11 mouse cellular contexts compared by ENCODE assay signal in the genomic region with DNA sequence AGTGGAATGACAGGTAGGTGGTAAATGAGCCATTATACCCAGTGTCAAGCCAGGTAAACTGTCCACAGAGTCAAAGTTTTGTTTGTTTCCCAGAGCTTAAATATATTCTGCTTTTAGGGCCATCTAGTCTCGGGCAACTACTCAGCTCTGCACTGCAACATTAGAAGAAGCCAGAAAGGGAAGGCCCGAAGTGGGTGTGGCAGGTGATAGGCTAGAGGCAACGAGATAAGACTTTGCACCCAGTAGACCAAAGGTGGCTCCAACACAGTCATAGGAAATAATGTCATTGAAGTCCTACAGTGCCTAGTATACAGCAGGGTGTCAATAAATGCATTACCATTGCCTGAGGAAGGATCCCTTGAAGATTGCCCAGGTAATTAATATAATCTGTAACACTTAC. TPM values are rescaled to one million over a fixed set of nuclear protein-coding genes. Genes with fewer than 3 reads are reported as not detected.
A peak's percentile ranks its signal among the peaks of the same experiment; 100 is the strongest.
DNase-seq lines count a peak whose midpoint lies in the region; ATAC-seq and TF ChIP-seq lines count a peak whose summit lies in the region.
"Had no signal": no experiment of that assay in that cellular context is flagged by ENCODE, and none has a peak within 500 bp of the region (broad histone marks: within the 10 kb centered on the region; RNA-seq: fewer than 3 reads in every experiment).

No protein-coding gene starts in this region.

- H3K27me3 ChIP-seq in forebrain, embryonic 11.5 days (ENCODE audit: control insufficient read depth, insufficient read depth, low read length), result no peaks in the 10 kb centered on the region
- no peaks in the 10 kb centered on the region for H3K27me3 ChIP-seq in forebrain, embryonic 13.5 days
- no peaks in the 10 kb centered on the region for H3K27me3 ChIP-seq in midbrain, embryonic 15.5 days (replicated peaks)
- H3K27me3 ChIP-seq in midbrain, embryonic 11.5 days (ENCODE audit: control insufficient read depth, insufficient read depth, low read length), result no peaks in the 10 kb centered on the region
- H3K27me3 ChIP-seq in liver, embryonic 14.5 days (ENCODE audit: control insufficient read depth, insufficient read depth, low read length), result no peaks in the 10 kb centered on the region
- H3K27me3 ChIP-seq: heart, embryonic 15.5 days had no signal

- no peak for ATAC-seq in forebrain, embryonic 11.5 days (replicated peaks; ENCODE audit: low FRiP score)
- ATAC-seq in forebrain, embryonic 13.5 days, result no peak
- ATAC-seq in midbrain, embryonic 15.5 days (replicated peaks), result 0 out of 2 replicates have a peak, but pooled peaks have one; percentile 6
- ATAC-seq in midbrain, embryonic 11.5 days (ENCODE audit: low FRiP score), result no peak
- peak; percentile 60 for ATAC-seq in liver, embryonic 14.5 days (ENCODE audit: insufficient read depth)
- ATAC-seq: lung, postnatal 0 days had no signal

- WGBS in forebrain, embryonic 11.5 days, result 72% methylated on average over 3 of the region's 3 CpGs
- WGBS in forebrain, embryonic 13.5 days, result 78% methylated on average over 3 of the region's 3 CpGs
- WGBS in midbrain, embryonic 15.5 days, result 80% methylated on average over 3 of the region's 3 CpGs
- 78% methylated on average over 3 of the region's 3 CpGs for WGBS in midbrain, embryonic 11.5 days
- 4% methylated on average over 3 of the region's 3 CpGs for WGBS in liver, embryonic 14.5 days (ENCODE audit: insufficient replicate concordance)

- H3K4me3 ChIP-seq in forebrain, embryonic 11.5 days (ENCODE audit: low read depth, low read length), result no peak overlapping the region
- no peak overlapping the region for H3K4me3 ChIP-seq in forebrain, embryonic 13.5 days
- no peak overlapping the region for H3K4me3 ChIP-seq in midbrain, embryonic 15.5 days
- no peak overlapping the region for H3K4me3 ChIP-seq in midbrain, embryonic 11.5 days (ENCODE audit: low read depth, low read length)
- peak overlapping the region; percentile 3 to 29; a peak in 3 of 4 replicates for H3K4me3 ChIP-seq in liver, embryonic 14.5 days (ENCODE audit: insufficient read depth in 1 of 2, low read depth in 2 of 2, low read length in 2 of 2)
- H3K4me3 ChIP-seq: heart, embryonic 15.5 days had no signal

- no peak for TF ChIP-seq CTCF in liver, embryonic 14.5 days (IDR thresholded peaks at IDR 0.05; ENCODE audit: low read depth)

- H3K9ac ChIP-seq in forebrain, embryonic 11.5 days (ENCODE audit: low read length), result no peak overlapping the region
- no peak overlapping the region for H3K9ac ChIP-seq in forebrain, embryonic 13.5 days
- no peak overlapping the region for H3K9ac ChIP-seq in midbrain, embryonic 15.5 days
- no peak overlapping the region for H3K9ac ChIP-seq in midbrain, embryonic 11.5 days (ENCODE audit: low read length)
- H3K9ac ChIP-seq in liver, embryonic 14.5 days (replicated peaks), result peak overlapping the region; percentile 19
- H3K9ac ChIP-seq: heart, embryonic 15.5 days had no signal

- no peaks in the 10 kb centered on the region for H3K9me3 ChIP-seq in forebrain, embryonic 11.5 days (ENCODE audit: control insufficient read depth, low read length)
- H3K9me3 ChIP-seq in forebrain, embryonic 13.5 days (replicated peaks), result no peaks in the 10 kb centered on the region
- H3K9me3 ChIP-seq in midbrain, embryonic 15.5 days, result no peaks in the 10 kb centered on the region
- no peaks in the 10 kb centered on the region for H3K9me3 ChIP-seq in midbrain, embryonic 11.5 days (ENCODE audit: control insufficient read depth, low read length)
- H3K9me3 ChIP-seq in liver, embryonic 14.5 days (ENCODE audit: control insufficient read depth, low read length), result no peaks in the 10 kb centered on the region
- H3K9me3 ChIP-seq: heart, embryonic 15.5 days had no signal

- peaks cover 21% of the 10 kb centered on the region for H3K4me1 ChIP-seq in forebrain, embryonic 11.5 days (replicated peaks; ENCODE audit: control insufficient read depth, insufficient read depth, low read length)
- H3K4me1 ChIP-seq in forebrain, embryonic 13.5 days, result peaks cover 36% of the 10 kb centered on the region
- peaks cover 28% of the 10 kb centered on the region for H3K4me1 ChIP-seq in midbrain, embryonic 15.5 days
- peaks cover 27% of the 10 kb centered on the region for H3K4me1 ChIP-seq in midbrain, embryonic 11.5 days (ENCODE audit: control insufficient read depth, insufficient read depth, low read length)
- peaks cover 54 to 56% of the 10 kb centered on the region in 2 experiments for H3K4me1 ChIP-seq in liver, embryonic 14.5 days (replicated peaks; ENCODE audit: control insufficient read depth in 2 of 2, insufficient read depth in 2 of 2, low read length in 1 of 2)

- H3K4me2 ChIP-seq in forebrain, embryonic 11.5 days (ENCODE audit: low read depth, low read length, severe bottlenecking), result no peak overlapping the region
- no peak overlapping the region for H3K4me2 ChIP-seq in forebrain, embryonic 13.5 days
- H3K4me2 ChIP-seq in midbrain, embryonic 15.5 days, result no peak overlapping the region
- no peak overlapping the region for H3K4me2 ChIP-seq in midbrain, embryonic 11.5 days
- peak overlapping the region; percentile 58 for H3K4me2 ChIP-seq in liver, embryonic 14.5 days (ENCODE audit: low read depth)
- H3K4me2 ChIP-seq: heart, embryonic 15.5 days had no signal

- H3K27ac ChIP-seq in forebrain, embryonic 11.5 days (ENCODE audit: low read depth, low read length), result peak overlapping the region; percentile 6; the same call in 1 of the 2 replicates
- no peak overlapping the region for H3K27ac ChIP-seq in forebrain, embryonic 13.5 days
- peak overlapping the region; percentile 45 for H3K27ac ChIP-seq in midbrain, embryonic 15.5 days
- H3K27ac ChIP-seq in midbrain, embryonic 11.5 days (ENCODE audit: low read depth, low read length), result no peak overlapping the region
- H3K27ac ChIP-seq in liver, embryonic 14.5 days, result peak overlapping the region; percentile 92
- H3K27ac ChIP-seq: heart, embryonic 15.5 days had no signal

- no peak for DNase-seq in forebrain, embryonic 11.5 days (ENCODE audit: low spot score)
- DNase-seq in midbrain, embryonic 11.5 days (ENCODE audit: low spot score, missing footprints), result no peak
- peak; percentile 76 to 80 (median 78) for DNase-seq in liver, embryonic 14.5 days (ENCODE audit: low read depth in 3 of 3, low spot score in 3 of 3)
- peak; percentile 29 for DNase-seq in yolk sac, embryonic 10.5 days (ENCODE audit: low spot score)
- DNase-seq in thymus, postnatal 25 days, result no peak
- DNase-seq in T-cell, adult 2 months (ENCODE audit: low spot score), result no peak
- DNase-seq: kidney, postnatal 25 days had no signal

- no peaks in the 10 kb centered on the region for H3K36me3 ChIP-seq in forebrain, embryonic 11.5 days (ENCODE audit: control insufficient read depth, insufficient read depth, low read length)
- peaks cover 3% of the 10 kb centered on the region; the same call in 1 of the 2 replicates for H3K36me3 ChIP-seq in forebrain, embryonic 13.5 days (ENCODE audit: poor library complexity, severe bottlenecking)
- no peaks in the 10 kb centered on the region for H3K36me3 ChIP-seq in midbrain, embryonic 15.5 days (replicated peaks)
- no peaks in the 10 kb centered on the region for H3K36me3 ChIP-seq in midbrain, embryonic 11.5 days (ENCODE audit: control insufficient read depth, insufficient read depth, low read length)
- H3K36me3 ChIP-seq in liver, embryonic 14.5 days (replicated peaks; ENCODE audit: control insufficient read depth, insufficient read depth, low read depth), result peaks cover 38% of the 10 kb centered on the region

- TF ChIP-seq EP300 in liver, embryonic 14.5 days (IDR thresholded peaks at IDR 0.05; ENCODE audit: low read depth), result peak; percentile 65

RNA-seq across cellular contexts. Expression of a gene that starts 25.1 kb away (rescaled TPM):
- polyA plus RNA-seq in forebrain, embryonic 11.5 days (2014; fragmentation: Nextera tagmentation; extraction: Ambion mirVana), result 30.5 and 30.6 TPM in 2 replicates
- 31.5 and 32.9 TPM in 2 replicates for polyA plus RNA-seq in forebrain, embryonic 13.5 days (2015; fragmentation: Nextera tagmentation; extraction: Ambion mirVana)
- 42.2 and 45.3 TPM in 2 replicates for polyA plus RNA-seq in midbrain, embryonic 15.5 days (2015; fragmentation: Nextera tagmentation; extraction: Ambion mirVana)
- polyA plus RNA-seq in midbrain, embryonic 11.5 days (2014; fragmentation: Nextera tagmentation; extraction: Ambion mirVana), result 24.6 and 26.4 TPM in 2 replicates
- 16.3 and 17.4 TPM in 2 replicates for polyA plus RNA-seq in liver, embryonic 14.5 days (2012; rRNA removed)
- 16.0 and 17.3 TPM in 2 replicates for polyA plus RNA-seq in liver, embryonic 14.5 days (2014; fragmentation: Nextera tagmentation; extraction: Ambion mirVana)

RNA-seq across cellular contexts. Expression of a gene that starts 25.1 kb away (rescaled TPM):
- polyA plus RNA-seq in forebrain, embryonic 11.5 days (2014; fragmentation: Nextera tagmentation; extraction: Ambion mirVana), result 18.5 and 24.3 TPM in 2 replicates
- polyA plus RNA-seq in forebrain, embryonic 13.5 days (2015; fragmentation: Nextera tagmentation; extraction: Ambion mirVana), result 12.7 and 13.0 TPM in 2 replicates
- polyA plus RNA-seq in midbrain, embryonic 15.5 days (2015; fragmentation: Nextera tagmentation; extraction: Ambion mirVana), result 17.9 and 18.8 TPM in 2 replicates
- polyA plus RNA-seq in midbrain, embryonic 11.5 days (2014; fragmentation: Nextera tagmentation; extraction: Ambion mirVana), result 17.4 and 18.7 TPM in 2 replicates
- polyA plus RNA-seq in liver, embryonic 14.5 days (2012; rRNA removed), result 13.6 and 26.6 TPM in 2 replicates
- polyA plus RNA-seq in liver, embryonic 14.5 days (2014; fragmentation: Nextera tagmentation; extraction: Ambion mirVana), result 58.9 and 60.6 TPM in 2 replicates

RNA-seq across cellular contexts. Expression of a gene that starts 25.2 kb away (rescaled TPM):
- 40.5 and 46.0 TPM in 2 replicates for polyA plus RNA-seq in forebrain, embryonic 11.5 days (2014; fragmentation: Nextera tagmentation; extraction: Ambion mirVana)
- polyA plus RNA-seq in forebrain, embryonic 13.5 days (2015; fragmentation: Nextera tagmentation; extraction: Ambion mirVana), result 29.4 and 30.1 TPM in 2 replicates
- 21.0 and 21.4 TPM in 2 replicates for polyA plus RNA-seq in midbrain, embryonic 15.5 days (2015; fragmentation: Nextera tagmentation; extraction: Ambion mirVana)
- 36.5 and 41.8 TPM in 2 replicates for polyA plus RNA-seq in midbrain, embryonic 11.5 days (2014; fragmentation: Nextera tagmentation; extraction: Ambion mirVana)
- polyA plus RNA-seq in liver, embryonic 14.5 days (2012; rRNA removed), result 2.1 and 2.6 TPM in 2 replicates
- 4.8 and 6.2 TPM in 2 replicates for polyA plus RNA-seq in liver, embryonic 14.5 days (2014; fragmentation: Nextera tagmentation; extraction: Ambion mirVana)

Comparison
In these comparisons a context has a peak if more than half of its experiments do, and no peak if none do; other contexts are left out.
1. ATAC-seq: peak in midbrain, embryonic 15.5 days (single experiment) and liver, embryonic 14.5 days (single experiment); none in forebrain, embryonic 11.5 days (single experiment), forebrain, embryonic 13.5 days (single experiment) and midbrain, embryonic 11.5 days (single experiment).
2. H3K27ac ChIP-seq: peak in forebrain, embryonic 11.5 days (single experiment), midbrain, embryonic 15.5 days (single experiment) and liver, embryonic 14.5 days (single experiment); none in forebrain, embryonic 13.5 days (single experiment) and midbrain, embryonic 11.5 days (single experiment).
3. DNase-seq: peak in liver, embryonic 14.5 days (3 of 3) and yolk sac, embryonic 10.5 days (single experiment); none in forebrain, embryonic 11.5 days (single experiment), midbrain, embryonic 11.5 days (single experiment), thymus, postnatal 25 days (single experiment) and T-cell, adult 2 months (single experiment).
4. H3K4me3 ChIP-seq: peak in liver, embryonic 14.5 days (2 of 2); none in forebrain, embryonic 11.5 days (single experiment), forebrain, embryonic 13.5 days (single experiment), midbrain, embryonic 15.5 days (single experiment) and midbrain, embryonic 11.5 days (single experiment).